Mouse (Mus musculus) heart, postnatal 25 days (tissue): ENCODE data around the gene Synpr. TPM values are rescaled to one million over a fixed set of nuclear protein-coding genes. Genes with fewer than 3 reads are reported as not detected.

Experiments
- DNase-seq: peaks from one replicate; pipeline ENCODE4 v3.0.0; 2022; ENCODE audit warnings: low spot score
- intact Hi-C: fragments of 180-260 bp; cut with DNase I; formaldehyde crosslinking; loops from one replicate; pipeline ENCODE4 v1.15.1; 2025
- total RNA-seq, 2 experiments: library from RNA; stranded (reverse); gene quantifications; 2 replicates each; pipeline ENCODE4 v1.2.3; 2021

The Synpr gene
- total RNA-seq, 2 experiments from 2014 or later: 0.36 TPM; not detected in 1

DNA sequence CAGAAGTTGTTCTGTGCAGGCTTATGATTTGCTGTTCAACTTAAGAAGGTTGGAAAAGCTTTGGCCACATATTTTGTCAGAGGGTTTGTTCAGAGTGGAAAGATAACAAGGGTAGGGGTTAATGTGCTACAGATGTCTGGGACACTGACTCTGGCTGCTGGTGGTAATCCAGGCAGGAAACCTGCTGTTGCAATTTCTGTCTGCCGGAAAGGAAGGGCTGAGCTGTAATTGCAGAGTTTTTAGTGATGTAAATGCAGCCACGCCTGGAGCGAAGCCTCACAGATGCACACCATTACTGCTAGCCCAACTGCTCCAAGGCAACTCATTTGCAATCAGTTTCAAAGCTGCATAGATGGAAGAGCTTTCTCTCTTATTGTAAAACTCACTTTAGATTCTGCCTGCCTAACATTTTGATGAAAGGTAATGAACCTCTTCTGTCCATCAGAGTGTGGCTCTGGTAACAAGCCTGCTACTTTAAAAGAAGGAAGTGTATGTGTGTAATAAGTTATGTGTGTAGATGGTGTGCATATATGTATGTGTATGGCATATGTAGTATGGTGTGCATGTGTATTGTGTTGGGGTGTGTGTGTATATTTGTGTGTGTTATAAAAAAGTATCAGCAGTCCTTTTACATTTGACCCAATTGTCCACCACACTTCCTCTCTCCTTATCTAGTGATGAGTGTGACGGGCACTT, 64.7 kb downstream of the Synpr start:
- intact Hi-C loops: loop anchor here (10.0 kb wide), 1 partner anchor 775 kb away; no protein-coding TSS in a partner anchor
- DNase-seq: no peak

DNA sequence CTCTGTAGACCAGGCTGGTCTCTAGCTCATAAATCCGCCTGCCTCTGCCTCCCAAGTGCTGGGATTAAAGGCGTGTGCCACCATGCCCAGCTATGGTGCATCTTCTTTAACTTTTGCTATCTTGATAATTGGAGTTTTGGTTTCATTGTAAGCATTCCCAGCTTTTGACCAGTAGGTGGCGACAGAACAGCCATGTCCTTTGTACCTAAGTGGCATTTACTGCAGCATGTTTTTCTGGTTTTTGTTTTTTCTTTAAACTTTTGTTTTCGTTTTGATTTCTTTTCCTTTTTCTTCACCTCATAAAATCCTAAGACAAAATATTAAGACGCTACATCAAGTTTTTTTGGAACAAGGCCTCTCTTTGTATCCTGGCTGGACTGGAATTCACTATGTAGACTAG, 69.6 kb downstream of the Synpr start:
- intact Hi-C loops: no loop called here
- DNase-seq: no peak

DNA sequence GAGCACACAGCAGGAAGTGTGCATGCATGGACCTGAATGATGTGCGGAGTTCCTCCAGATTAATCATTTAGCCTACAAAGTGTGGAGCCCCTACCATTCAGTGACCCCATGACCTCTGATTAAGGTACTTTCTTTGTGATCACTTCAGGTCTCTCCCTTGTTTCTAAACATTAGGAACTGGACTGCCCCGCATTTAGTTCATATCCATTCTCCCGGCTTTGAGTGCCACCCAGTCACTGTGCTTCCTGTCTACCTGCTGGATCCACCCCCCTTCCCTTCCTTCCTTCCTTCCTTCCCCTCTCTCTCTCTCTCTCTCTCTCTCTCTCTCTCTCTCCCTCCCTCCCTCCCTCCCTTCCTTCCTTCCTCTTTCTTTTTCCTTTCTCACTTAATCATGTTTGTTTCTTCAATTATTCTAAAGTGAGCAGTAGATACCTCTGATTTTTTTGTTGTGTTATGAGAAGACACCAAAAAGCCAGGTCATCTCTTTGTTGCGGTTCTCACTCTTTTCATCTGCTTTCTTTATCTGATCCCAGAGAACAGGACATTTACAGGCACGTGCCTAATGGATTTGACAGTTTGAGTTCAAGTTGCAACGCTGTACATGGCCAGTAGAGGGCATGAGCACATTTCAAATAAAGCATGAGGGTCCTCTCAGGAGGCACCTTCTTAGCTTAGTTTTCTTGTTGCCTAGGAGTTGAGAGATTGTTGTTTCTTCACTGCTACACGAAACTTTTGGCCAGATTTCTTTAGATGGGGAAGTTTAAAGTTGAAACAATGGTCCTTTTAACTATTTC, 71.2 kb downstream of the Synpr start:
- DNase-seq: no peak
- intact Hi-C loops: loop anchor here (1.0 to 5.0 kb wide), 2 partner anchors 547 to 562 kb away; no protein-coding TSS in a partner anchor

DNA sequence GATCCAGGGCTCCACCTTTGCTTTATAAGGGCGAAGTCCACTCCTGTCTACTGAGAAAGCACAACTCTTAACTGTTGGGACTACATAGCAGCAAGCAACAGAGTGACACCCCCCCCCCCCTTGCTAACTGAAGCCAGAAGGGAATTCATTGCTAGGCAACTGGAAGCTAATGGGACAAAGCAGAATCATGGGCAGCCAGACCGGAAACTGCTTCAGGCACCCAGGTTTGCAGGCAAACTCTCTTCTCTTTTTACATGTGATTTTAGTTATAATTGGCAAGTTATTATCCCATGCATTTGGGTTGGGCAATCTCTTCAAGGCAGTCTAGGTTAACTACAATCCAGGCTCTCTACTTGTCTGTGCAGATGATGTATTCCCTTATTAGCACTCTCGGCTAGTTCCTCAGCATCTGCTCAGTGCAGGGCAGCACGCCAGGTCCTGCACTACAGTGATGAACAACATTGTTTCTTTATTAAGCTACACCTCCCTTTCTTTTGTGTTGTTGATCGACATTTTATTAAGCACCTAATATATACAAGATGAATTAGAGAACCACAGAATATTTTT, 72.6 kb downstream of the Synpr start:
- intact Hi-C loops: loop anchor here (5.0 kb wide), 1 partner anchor 560 kb away; no protein-coding TSS in a partner anchor
- DNase-seq: no peak

DNA sequence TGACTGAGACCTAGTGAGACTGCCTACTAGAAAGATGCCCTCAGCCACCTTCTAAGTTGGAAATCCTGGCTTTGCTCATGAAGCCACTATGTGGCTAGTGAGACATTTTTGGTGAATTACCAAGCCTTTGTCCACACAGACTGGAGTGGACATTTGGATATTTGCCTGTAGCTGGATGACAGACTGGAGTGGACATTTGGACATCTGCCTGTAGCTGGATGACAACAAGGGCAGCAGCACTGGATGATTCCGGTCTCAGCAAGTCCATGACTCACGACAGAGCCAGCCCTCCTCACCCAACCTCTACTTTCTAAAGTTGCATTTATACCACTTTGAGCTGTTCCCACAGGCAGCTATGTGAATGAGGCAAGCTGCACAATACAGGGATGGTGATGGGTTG, 73.5 kb downstream of the Synpr start:
- DNase-seq: no peak
- intact Hi-C loops: loop anchor here (5.0 kb wide), 1 partner anchor 559 kb away; no protein-coding TSS in a partner anchor

DNA sequence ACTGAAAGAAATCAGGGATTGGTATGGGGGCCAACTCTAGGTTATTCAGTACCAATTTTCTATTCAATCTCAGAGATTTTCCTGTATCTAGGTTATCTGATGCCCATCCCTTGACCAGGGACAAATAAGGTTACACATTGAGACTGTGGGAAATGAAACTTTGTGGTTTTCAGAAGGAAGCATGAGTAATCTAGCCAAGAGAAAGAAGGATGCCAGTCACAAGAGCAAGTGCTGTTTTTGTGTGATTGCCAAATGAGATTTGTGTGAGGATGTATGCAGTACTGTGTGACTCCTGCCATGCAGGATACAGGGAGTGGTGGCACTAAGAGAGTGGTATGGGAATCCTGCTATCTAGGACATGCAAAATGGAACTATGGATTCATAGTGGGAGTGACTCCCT, 76.6 kb downstream of the Synpr start:
- intact Hi-C loops: no loop called here
- DNase-seq: no peak

- no peak for DNase-seq
- intact Hi-C loops: no loop called here
Measured at GRCm38 (mm10) chr14:13361642-13362041, 77.1 kb downstream of the Synpr start.

- no peak for DNase-seq
- intact Hi-C loops: no loop called here
Measured at GRCm38 (mm10) chr14:13368309-13368708, 83.7 kb downstream of the Synpr start.

GRCm38 (mm10) chr14:13389081-13389480, 104.5 kb downstream of the Synpr start:
- no peak for DNase-seq
- intact Hi-C loops: no loop called here

GRCm38 (mm10) chr14:13389954-13390353, 105.4 kb downstream of the Synpr start:
- intact Hi-C loops: no loop called here
- no peak for DNase-seq

DNA sequence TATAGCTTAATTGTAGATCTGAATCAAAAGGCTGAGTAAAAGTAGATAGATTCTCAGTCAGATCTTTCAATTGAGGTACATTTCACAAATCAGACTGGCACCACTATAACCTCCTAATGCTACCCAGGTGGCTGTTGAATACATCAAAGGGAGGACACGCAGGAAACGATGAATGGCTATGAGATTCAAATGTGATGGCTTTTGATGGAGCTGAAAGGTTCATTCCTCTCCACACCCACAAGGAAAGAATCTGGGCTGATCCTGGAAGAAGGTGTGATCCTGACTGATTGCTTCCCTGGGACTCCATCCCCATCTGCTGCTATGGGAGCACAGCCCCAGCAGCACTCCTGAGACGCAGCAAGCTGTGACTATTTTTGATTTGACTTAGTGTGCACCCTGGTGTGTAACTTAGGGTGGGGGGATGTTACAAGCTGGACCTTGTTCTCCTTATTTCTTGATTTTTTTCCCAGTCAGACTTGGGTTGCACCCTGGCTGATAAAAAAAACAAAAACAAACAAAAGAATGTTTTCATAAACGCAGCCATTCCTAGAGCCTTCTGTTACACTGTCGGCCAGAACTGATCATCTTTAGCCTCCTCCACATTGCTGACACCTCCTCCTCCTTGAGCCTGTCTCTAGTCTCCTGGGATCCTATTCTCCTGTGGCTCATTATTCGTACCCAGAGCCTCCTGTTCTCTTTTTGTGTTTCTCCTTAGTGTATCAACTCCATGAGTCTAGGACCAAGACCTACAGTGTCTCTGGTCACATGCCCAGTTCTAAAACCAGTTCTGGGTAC, 114.8 kb downstream of the Synpr start:
- no peak for DNase-seq
- intact Hi-C loops: no loop called here

GRCm38 (mm10) chr14:13411636-13412035, 127.1 kb downstream of the Synpr start:
- intact Hi-C loops: no loop called here

GRCm38 (mm10) chr14:13440723-13441122, 156.1 kb downstream of the Synpr start:
- DNase-seq: no peak
- intact Hi-C loops: no loop called here

More at GRCm38 (mm10) chr14:13411636-13412035, 127.1 kb downstream of the Synpr start:
- DNase-seq: no peak

DNA sequence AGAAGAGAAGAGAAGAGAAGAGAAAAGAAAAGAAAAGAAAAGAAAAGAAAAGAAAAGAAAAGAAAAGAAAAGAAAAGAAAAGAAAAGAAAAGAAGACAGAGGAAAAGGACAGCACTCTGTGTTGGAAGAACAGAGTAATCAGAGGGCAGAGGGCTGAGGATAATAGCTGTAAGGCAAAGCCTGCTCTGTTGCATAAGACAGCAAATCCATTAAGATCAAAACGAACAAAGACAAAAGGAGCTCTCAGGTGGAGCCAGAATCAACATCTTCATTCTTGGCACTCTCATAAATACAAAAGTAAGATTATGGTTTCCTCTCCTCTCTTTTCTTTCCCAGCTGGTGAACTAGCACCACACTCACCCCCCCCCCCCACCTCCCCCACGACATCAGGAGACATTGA, 160.3 kb downstream of the Synpr start:
- intact Hi-C loops: no loop called here
- DNase-seq: no peak

DNA sequence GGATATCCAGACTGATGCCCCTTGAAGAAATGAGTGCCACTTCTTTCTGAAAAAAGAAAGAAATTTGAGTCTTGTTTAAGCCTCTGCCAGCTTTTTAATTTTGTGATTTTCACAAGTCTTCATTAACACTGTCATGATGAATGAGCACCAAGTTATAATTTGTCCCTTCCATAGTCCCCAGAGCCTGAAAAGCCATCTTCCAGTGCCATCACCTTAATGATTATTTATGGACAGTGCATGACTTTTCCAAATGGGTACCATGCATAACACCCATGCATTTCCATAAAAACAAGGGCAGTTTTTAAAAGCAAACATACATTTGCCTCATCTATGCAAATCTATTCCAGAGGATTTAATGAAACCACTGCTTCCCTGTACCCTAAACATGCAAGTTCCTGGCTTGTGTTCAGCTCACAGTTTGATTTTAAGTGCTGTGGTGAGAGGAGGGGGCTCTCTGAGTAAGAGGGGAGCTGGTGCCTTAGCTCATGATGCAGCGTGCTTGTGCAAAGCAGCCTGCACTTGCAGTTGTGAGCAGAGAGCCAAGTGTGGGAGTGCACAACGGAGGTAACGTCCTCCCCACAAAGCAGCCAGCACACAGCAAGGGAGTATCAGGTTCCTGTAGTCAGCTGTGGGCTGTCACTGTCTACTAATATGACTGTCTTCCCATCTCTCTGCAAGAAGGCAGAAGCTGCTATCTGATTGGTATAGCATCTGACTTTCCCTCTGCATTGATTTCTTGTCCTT, 169.1 kb downstream of the Synpr start:
- intact Hi-C loops: no loop called here
- no peak for DNase-seq

GRCm38 (mm10) chr14:13454991-13455390, 170.4 kb downstream of the Synpr start:
- no peak for DNase-seq
- intact Hi-C loops: no loop called here

DNA sequence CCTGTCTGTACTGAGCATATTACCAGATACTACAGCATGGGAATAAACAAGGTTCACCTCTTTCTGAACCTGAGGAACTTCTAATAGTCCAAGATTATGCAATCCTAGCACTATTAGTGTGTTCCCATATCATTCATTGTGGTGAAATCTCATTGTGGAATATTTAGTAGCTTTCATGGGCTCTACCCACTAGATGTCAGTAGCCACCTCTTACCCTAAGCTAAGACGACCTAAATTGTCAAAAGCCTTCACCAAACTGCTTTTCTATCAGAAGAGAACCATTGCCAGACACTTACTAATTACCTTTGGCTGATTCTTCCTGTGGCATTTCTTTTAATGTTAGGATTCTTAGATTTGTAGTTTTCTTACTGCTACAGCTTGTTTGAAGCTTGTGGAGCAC, 174.8 kb downstream of the Synpr start:
- no peak for DNase-seq
- intact Hi-C loops: no loop called here

DNA sequence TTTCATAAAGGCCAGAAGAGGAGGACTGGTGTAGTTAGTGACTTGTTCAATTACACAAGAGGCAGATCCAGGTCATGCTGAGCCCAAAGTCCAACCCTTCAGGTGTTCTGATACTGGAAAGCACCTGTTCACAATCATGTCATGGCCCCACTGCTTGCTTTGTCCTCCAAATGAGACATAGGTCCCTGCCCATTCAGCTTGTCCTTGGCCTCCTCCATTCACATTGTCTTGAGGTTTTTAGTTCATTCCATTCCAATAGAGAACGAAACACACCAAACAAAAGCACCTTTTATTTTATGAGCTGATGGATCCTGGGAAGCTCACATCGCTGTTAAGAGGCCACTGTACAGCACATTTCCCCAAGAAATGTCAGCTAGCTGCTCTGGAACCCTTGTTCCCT, 184.6 kb downstream of the Synpr start:
- intact Hi-C loops: no loop called here

GRCm38 (mm10) chr14:13477821-13478220, 193.2 kb downstream of the Synpr start:
- DNase-seq: no peak
- intact Hi-C loops: no loop called here

More for the DNA sequence above, 184.6 kb downstream of the Synpr start:
- no peak for DNase-seq
